Mouse (Mus musculus) spleen, embryonic (tissue): ENCODE results near the gene Gm20388.

Experiments
- CTCF ChIA-PET: fragments of 350-600 bp; sonication (Branson Sonifier 250); formaldehyde crosslinking; loops from one replicate; lab custom pipeline; 2022; lab: Charles Lee

Gene Gm20388

DNA sequence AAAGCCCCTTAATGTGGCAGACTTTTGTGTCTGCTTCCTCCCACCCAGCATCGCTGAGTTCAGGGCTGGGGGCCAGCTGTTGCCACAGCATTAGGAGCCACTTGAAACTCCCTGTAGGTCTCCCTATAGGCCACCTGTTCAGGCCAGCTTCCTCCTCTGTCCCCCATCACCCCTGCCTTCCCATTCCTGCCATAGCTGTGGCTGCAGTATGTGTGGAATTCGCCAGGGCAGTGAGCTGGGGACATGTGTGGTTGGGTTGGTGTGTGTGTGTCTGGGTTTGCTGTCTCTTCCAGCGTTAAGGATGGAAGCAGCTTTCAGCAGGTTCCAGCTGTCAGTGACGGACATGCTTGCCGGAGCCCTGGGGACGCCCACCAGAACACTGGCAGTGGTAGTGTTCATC, 2125.7 kb downstream of the Gm20388 start:
- CTCF ChIA-PET, result no interaction called here

DNA sequence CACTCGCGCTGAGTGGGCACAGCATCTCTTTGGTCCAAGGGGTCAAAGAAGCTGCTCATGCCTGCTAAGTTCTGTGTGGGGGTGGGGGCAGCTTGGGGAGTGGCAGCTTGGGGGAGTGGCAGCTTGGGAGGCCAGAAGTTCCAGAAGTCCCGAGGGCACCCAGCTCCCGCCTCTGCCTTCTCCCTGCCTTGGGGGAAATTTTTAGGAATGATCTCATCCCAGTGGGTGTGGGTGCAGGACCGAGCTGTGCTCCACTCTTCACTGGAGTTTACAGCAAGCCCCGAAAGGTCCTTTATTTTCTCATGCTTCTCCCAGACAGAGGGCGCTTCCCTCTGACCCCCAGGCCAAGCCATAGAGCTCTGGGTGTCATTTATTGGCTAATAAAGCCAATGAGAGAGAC, 2126.6 kb downstream of the Gm20388 start:
- CTCF ChIA-PET, result no interaction called here

DNA sequence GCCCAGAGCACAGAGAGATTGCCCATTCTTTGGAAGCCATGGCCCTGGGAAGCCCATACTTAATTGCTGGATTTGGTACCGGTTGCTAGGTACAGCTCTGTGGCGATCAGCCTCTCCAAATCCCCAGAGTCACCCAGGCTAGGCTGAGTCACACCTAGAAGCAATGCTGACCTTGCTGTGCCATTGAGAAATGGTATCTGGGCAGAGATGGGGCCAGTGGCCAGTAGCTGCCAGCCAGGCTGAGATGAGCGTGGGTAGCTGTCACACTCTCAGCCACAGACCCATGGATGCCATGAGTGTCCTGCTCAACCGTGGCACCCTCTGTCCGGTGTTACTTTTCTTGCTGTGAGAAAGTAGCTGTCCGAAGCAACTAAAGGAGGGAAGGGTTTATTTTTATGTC, 2127.4 kb downstream of the Gm20388 start:
- CTCF ChIA-PET, result no interaction called here

DNA sequence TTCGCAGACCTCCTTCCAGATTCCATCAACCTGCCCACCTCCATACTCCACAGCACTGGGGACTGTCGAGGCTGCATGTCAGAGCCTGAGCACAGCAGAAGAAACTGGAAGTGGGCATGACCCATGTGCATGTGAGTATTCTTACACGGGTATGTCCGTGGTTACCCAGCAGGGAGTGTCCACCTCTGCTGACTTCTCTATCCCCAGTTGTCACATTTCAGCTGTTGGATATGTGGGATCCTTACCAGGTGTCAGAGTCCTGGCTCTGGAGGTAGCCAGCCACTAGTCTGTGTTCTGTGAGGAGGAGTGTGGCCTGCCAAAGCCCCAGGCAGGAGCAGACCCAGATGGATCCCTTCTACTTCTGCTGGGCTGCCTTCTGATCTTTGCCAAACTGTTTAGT, 2128.8 kb downstream of the Gm20388 start:
- CTCF ChIA-PET, result no interaction called here

DNA sequence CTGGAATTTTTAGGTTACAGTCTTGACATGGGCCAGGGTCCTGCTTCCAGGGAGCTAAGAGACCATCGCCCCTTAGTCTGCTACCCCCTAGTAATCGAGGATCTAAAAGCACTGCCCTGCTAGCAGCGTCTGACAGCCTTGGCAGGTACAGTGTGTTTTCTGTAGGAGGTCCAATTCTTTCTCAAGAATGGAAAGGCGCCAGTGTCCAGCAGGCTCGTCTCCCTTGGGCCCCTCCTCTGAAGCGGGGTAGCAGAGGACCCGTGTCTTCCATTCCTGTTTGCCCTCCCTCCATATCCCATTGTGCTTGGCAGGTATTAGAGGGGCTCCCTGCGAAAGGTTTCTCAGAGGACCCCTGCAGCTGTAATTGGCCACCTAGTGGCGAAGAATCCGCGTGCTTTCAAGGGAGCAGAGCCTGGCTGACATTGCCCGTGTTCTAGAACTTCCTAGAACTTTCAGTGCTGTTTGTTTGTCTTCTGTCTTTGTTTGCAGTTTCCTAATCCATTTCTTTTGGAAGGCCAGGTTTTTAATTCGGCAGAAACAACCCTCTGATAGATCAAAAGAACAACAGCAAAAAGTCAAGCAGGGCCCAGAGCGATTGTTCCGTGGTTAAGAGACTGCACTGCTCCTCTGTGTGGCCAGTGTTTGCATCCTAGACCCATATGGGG, 2136.7 kb downstream of the Gm20388 start:
- CTCF ChIA-PET, result no interaction called here

DNA sequence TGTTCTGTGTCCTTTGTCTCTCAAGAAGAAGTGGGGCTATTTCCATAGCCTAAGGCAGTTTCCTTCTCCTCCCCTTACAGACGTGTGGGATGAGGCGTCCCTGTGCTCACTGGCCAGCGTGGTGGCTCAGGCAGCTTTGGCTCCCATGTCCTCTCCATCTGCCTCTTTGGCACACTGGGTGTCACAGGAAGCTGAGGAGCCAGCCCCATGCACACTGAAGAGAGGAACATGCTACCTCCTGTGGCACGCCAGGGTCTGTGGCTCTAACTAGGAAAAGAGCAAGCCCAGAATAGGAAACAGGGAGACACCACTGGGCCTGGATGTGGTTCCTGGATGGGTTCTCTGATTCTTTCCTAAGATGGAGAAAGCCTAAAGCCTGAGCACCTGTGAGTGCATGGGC, 2138.6 kb downstream of the Gm20388 start:
- CTCF ChIA-PET, result no interaction called here

DNA sequence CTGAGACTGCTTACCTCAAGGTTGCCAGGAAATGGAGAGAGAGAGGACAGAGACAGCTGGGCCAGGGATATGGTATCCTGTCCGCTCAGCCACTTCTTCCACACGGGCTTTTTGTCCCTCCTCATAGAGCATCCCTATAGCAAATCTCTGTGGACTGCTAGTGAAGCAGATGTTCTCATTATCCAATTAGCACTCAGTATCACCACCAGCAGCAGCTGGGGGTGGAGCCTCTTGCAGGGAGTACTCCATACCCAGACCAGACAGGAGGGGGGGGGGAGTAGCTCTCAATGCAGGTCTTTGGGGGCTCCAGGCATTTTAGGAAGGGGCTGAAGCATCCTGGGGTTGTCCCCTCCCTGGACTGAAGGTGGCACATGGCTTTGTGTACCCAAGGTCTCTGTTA, 2139.3 kb downstream of the Gm20388 start:
- CTCF ChIA-PET, result no interaction called here

DNA sequence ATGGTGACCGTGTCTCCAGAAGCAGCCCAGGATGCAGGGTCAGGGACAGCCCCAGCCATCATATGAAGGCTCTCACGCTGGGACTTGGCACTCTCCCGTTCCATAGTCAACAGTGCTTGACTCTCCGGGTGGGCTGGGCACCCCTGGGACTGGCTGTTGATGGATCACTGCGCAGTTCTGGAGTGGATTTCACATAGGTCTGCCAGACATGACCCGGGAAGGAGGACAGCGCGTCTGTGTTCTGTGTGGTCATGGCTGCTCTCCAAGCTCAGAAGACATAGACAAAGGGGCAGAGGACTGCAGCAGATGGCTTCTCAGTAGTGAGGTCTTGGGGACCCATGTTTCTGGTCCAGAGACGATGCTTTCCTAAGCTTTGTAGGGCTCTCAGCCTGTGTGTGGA, 2140.0 kb downstream of the Gm20388 start:
- CTCF ChIA-PET, result no interaction called here

DNA sequence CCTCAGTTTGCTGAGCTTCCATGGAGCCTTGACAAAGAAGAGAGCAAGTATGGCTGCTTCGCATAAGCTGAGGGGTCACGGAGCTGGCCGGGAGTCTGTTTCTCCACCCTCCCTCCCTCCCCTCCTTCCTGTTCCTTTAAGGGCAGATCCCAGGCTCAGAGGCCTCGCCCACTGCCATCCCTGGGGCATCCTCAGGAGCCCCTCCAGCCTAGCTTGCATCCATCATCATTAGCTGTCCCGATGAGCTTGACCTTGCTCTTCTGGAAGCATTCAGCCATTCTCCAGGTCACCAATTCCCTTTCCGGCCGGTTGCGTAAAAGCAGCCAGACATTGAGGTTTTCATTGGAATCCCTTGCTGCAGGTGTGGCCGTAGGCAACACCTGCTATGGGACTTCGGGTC, 2144.7 kb downstream of the Gm20388 start:
- CTCF ChIA-PET, result no interaction called here

DNA sequence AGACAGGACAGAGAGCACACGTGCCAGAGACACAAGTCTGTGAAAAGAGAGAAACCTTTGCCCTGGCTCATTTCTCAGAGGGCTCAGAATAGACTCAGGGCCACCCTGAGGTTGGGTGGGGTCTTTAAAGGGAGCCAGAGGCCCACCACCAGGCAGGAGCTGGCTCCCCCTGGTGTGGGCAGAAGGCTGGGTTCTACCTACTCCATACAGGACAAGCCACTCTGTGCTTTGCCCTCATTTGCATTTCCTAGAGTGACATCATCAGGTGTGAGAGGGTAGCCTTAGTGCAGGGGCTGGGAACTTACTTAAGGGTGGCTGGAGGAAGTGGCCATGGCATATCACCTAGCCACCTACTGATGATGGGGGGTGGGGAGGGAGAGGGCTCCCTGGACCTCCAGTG, 2145.5 kb downstream of the Gm20388 start:
- CTCF ChIA-PET, result no interaction called here

DNA sequence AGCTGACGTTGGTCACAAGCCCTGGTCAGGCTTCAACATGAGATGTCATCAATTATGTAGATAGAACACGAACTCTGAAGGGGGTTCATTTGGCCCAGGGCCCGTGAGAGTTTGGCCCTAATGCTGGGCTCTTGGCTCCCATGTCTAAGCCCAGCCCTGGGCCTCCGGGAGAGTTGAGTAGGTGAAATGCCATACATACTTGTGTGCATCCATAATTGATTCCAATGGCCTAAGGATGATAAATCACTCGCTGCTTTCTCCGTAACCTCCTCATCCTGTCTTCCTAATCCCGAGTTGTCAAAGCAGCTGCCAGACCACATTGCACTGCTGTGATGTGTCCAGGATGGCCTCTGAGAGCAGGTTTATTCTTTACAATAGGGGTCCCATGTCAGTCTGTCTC, 2146.2 kb downstream of the Gm20388 start:
- CTCF ChIA-PET, result no interaction called here

DNA sequence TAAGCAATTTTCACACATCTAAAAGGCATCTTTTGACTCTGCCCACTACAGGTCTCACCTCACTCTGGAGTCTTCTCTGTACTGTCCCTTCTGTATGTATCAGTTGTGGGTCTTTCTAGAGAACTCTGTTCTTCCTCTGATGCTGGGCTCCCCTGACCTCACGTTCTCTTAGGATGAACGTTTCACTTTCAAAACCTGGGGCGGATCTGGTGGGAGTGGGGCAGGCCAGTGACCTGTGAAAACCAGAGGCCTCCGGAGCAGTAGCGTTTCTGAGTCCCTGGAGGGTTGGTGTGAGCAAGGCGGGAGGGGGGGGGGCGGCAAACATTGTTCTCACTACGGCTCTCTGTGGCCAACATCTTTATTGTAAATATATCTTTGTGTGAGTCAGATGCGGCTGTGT, 2147.9 kb downstream of the Gm20388 start:
- CTCF ChIA-PET, result no interaction called here

DNA sequence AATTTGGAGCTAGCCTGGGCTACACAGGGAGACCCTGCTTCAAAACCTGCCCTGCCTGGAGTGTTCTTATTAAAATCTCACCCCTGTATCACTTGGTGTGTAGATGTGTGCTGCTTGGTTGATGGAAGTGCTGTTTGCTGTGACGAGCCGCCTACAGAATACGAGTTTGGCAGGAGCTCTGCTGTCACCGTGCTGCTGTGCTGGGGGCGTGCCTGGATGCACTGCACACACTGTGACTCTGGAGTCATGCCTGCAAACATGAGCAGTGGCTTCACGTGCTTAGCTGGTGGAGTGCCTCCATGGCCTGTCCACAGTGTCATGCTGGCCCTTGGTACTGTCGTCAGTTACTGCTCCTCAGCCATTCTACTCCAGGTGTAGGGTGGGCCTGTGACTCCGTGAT, 2148.3 kb downstream of the Gm20388 start:
- CTCF ChIA-PET, result no interaction called here

DNA sequence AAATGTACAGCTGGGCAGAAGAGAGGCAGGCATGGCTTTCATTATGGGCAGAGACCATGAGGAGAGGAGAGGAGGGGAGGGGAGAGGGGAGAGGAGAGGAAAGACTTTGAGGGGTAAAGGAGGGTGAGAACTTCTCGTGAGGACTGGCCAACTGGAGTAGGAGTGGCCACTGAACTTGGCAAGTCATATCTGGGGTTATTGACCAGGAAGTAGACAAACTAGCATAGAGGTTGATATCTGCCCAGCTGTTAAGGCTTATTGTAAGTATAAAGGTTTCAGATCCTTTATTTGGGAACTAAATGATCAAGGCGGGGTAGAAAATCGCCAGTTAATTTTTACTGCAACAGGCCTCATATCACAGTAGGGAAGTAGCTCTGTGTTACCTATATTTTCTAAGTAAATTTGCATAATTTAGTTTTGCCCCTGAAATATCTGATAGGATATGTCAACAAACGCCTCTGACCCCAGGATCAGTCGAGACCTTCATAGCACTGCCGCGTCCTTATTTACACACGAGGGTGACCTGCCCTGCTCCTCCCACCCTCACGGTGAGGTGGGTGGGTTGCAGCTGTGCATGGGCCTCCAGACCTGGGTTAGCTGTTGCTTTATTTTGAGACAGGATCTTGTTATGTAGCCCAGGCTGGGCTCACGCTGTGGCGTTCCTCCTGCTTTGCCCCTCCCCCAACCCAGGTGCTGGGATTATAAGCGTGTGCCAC, 2152.0 kb downstream of the Gm20388 start:
- CTCF ChIA-PET, result interaction anchor here (0.6 kb wide), 1 partner anchor 1447 kb away, joined by 3 read pairs; no protein-coding TSS in a partner anchor

DNA sequence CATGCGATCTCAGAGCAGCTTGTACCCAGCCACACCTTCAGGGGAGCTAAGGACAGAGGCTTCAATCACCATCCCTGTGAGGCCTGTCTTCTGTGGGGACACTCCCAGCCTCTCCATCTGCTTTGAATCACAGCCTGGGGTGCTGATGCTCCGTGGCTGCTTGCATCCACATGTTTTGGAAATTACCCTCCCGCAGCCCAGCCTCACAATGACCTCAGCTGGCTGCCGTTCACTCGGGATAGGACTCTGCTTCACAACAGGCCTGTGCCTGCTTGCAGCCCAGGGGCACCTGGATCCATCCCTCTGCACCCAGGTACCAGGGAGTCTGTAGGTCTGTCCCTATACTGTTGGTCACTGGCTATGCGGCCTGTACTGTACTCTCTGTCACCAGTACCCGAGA, 2153.7 kb downstream of the Gm20388 start:
- CTCF ChIA-PET, result no interaction called here

DNA sequence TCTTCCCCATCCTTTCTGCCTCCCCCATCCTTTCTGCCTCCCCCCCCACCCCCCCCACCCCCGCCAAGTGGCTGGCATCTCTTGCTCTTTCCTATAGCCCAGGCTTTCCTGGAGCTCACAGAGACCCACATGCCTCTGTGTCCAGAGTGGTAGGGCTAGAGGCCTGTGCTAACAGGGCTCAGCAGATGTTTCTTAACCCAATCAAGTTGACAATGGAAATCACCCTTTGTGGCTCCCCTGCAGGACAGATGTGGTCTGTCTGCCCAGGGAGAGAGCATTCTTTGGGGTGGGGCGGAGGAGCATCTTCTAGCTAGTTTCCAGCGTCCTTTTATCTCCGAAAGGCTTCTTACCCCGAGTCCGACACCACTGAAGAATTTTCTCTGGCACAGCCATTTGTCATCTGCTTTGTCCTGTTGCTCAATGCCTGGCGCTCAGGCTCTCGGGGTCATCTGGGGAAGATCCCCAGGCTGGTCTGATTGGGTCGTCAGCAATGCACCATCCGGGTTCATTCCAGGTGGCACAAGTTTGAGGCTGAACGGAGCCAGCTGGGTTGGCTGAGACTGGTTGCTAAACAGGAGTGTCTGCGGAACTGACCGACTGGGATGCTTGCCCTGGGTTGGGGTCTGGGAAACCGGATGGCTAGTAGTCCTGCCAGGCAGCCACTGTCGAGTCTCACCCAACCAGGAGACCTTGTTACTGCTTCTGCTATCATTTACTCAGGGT, 2157.3 kb downstream of the Gm20388 start:
- CTCF ChIA-PET, result no interaction called here

DNA sequence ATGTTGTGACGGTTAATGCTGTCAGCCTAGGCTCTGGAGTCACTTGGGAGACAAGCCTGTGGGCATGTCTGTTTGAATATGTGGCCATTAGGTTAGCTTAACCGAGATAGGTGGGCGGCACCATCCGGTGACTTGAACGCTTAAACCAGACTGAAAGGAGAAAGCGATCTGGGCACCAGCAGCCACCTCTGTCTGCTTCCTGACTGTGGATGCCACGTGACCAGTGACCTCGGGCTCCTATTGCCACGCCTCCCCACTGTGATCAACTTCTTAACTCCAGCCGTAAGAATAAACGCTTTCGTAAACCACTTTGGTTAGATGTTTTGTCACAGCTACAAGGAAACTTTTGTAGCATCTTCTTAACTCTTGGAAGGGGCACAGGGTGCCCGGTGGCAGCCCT, 2158.0 kb downstream of the Gm20388 start:
- CTCF ChIA-PET, result no interaction called here

DNA sequence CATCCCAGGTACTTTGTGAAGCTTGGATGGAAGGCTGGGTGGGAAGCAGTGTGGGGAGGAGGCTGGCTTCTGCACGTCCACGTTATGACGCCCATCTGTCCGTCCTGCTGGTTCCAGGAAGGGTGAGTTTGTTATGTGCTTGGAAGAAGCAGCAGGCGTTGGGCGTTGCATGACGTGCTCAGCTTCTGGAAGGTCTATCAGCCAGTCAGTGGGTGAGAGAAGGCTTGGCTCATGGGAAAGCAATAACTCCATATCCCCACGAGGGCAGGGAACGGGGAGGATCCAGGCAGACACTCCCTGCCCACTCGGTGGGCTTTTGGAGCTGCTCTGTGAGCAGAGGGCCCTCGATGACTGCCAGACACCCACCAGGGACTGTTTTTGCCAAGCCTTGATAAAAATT, 2158.6 kb downstream of the Gm20388 start:
- CTCF ChIA-PET, result no interaction called here

DNA sequence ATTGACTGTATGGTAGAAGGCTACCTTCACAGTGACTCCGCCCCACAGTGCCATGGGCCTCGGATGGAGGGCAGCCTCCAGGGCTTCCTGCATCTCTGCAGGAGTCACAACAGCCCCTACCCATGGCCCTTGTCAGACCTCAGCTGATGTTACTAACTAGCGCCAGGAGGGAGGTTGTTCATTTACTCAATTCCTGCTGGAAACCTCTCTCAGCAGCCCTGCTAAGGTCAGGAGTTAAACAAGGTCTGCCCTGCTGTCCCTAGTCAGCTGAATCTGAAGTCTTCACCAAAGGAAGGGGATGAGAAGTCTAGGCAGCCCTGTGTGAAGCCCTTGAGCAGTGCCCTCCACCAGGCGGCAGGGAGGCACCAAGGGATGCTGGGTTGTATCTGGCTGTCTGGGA, 2160.6 kb downstream of the Gm20388 start:
- CTCF ChIA-PET, result no interaction called here

DNA sequence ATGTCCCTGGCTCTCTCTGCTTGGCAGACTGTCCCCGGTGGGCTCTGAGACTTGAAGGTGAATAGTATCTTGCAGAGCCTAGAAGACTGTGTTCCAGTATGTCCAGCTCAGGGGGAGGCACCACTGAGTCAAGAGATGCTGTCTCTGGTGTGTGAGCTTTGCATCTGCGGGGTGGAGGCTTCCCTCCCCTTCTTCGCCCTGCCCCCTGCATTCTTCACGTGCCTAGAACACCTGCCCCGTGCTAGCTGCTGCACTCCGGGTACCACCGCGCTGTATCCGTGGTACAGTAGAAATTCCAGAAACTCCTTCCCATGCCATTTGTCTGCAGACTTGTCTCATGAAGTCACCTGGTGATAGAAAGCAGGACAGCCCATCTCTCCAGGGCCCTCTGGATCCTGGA, 2163.3 kb downstream of the Gm20388 start:
- CTCF ChIA-PET, result no interaction called here

DNA sequence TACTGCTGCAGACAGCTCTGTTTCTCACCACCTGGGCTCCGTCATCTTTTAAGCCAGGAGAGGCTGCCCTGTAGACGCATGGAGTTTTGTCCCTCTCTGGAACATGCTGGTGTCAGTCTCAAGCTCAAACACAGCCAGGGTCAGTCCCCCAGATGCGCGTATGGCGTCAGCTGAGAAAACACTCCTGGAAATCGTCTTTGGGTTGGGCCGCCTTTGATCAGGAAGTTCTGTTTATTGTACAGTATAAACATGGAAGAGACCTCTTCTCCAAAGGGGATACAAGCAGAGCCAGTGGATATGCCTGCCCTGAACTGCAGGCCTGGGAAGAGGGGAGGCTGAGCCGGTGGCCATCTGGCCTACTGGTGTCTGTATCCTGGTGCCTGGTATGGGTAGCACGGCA, 2163.8 kb downstream of the Gm20388 start:
- CTCF ChIA-PET, result no interaction called here

DNA sequence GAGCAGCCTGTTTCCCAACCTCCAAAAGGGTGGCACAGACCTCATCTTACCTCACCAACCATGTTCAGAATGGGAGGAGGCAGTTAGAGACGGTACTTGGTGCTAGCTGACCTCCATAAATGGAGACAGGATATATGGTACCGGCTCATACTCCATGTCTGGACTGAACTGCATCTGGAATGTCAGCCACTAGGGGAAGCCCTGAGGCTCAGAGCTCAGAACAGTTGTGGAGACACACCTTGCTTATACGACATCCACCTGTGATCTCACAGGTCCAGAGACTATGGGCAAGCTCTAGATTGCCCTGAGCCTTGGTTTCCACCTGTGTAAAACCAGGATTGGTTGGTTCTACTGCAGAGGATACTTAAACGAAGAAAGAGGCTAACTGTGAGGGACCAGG, 2164.3 kb downstream of the Gm20388 start:
- CTCF ChIA-PET, result no interaction called here
